Mouse (Mus musculus) Muller cell, postnatal 12 days (primary cell): ENCODE results near the gene Mpp5.

Experiments used
- DNase-seq: peaks from one replicate; pipeline ENCODE4 v3.0.0-alpha.2; 2015; ENCODE audit errors: inconsistent ontology term

Mpp5 gene

GRCm38 (mm10) chr12:78748557-78749377, at the start of gene Mpp5:
TSS of gene Mpp5 (plus strand) at chr12:78748907.
- DNase-seq, result peak; percentile 99

DNA sequence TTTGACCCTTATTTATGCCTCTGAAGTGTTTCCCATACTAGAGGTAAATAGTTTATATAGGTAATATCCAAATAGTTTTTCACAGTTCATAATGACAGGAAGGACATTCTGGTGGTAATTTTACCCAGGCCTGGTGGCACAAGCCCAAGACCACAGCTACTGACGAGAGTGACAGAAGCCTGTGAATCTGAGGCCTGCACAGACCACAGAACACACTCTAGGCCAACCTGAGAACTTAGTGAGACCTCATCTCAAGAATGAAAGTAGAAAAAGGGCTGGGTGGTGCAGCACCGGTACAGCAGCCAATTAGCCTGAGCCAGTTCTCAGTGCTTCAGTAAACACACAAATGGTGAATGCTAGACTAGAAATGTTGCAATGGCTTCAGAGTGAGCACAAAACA, 30.9 kb upstream of the Mpp5 start:
- DNase-seq, result no peak

GRCm38 (mm10) chr12:78727723-78728122, 21.0 kb upstream of the Mpp5 start:
- DNase-seq, result no peak

GRCm38 (mm10) chr12:78739633-78740032, 9.1 kb upstream of the Mpp5 start:
- no peak for DNase-seq

DNA sequence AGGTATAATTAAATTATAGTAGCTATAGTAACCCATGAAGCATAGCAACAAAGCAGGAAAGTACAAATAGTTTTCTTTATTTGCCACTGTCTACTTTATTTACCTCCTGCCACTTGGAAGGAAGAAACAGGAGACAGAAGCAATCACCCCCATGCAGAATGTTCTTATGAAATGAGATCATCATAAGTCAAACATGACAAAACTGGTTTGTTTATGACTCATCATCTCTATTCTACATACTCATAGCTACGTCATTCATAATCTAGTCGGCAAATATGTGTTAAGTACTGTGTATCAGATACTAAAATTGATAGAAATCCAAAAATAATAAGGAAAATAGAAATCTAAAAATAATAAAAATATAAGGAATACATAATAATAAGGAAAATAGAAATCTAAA, 8.4 kb upstream of the Mpp5 start:
- DNase-seq, result no peak

DNA sequence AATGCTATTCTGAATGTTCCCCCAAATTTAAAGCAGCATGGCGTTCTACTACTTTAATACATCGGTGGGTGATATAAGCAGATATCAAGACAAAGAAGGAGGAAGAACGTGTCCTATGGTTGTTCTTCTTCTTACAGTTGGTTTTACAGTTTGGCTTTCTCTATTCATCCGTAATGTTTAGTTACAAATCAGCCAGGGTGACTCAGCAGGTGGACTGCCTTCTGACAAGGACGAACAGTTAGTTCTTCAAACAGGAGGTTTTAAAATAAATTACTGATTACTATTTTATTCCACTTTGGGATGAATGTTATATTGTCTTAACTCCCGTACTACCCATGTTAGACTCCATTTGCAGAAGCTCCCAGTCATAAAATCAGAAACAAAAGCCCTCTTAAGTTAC, 2.5 kb upstream of the Mpp5 start:
- no peak for DNase-seq

- no peak for DNase-seq
Observed at GRCm38 (mm10) chr12:78747406-78747805, 1.3 kb upstream of the Mpp5 start.

- no peak for DNase-seq
Observed at GRCm38 (mm10) chr12:78748113-78748512, 594 bp upstream of the Mpp5 start.

- DNase-seq, result peak; percentile 83
Observed at GRCm38 (mm10) chr12:78749378-78749801, 683 bp downstream of the Mpp5 start.

DNA sequence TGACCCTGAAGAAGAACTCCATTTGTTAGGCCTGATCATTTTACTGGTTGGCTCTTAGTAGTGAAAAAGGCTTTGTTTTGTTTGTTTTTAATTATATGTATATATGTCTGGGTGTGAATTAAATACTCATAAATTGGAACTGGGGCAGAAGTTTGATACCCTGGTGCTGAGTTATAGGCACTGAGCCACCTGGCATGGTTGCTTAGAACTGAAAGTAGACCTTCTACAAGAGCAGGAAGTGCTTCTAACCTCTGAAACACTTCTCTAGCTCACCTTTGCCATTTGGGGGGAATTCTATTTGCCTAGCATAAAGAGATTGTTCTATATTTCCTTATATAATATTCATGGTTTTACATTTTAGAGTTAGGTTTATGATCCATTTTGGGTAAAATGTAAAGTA, 13.3 kb downstream of the Mpp5 start:
- DNase-seq, result no peak

GRCm38 (mm10) chr12:78769031-78769713, 20.5 kb downstream of the Mpp5 start:
- DNase-seq, result peak; percentile 42

- DNase-seq, result no peak
Observed at GRCm38 (mm10) chr12:78773211-78773610, 24.5 kb downstream of the Mpp5 start.

- peak; percentile 23 for DNase-seq
Observed at GRCm38 (mm10) chr12:78777916-78778315, 29.2 kb downstream of the Mpp5 start.

DNA sequence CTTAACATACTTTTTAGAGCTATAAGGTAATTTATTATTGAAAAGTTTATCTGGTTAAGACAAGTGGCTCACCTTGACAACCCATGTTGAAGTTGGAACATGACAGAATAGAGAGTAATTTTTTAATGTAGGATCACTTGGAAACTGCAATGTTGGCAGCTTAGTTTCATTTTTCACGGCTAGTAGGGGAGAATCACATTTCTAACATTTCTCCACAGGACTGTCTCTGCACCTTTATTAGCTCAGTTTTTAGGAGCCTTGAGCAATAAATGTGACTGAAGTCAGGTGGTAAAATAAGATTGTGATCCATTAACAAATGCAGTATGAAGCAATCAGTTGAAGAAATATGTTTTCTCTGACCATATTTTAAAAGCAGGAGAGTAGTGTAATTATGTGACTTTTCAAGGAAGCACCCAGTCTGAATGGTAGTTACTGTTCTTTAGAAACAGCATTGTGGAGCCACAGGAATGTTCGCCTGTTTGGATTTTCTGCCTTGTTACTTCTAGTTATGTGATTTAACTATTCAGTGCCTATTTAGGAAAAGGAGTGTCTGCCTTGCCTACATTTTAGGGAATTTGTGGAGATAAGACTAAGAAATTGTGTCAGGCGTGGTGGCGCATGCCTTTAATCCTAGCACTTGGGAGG, 29.8 kb downstream of the Mpp5 start:
- peak; percentile 74 for DNase-seq

DNA sequence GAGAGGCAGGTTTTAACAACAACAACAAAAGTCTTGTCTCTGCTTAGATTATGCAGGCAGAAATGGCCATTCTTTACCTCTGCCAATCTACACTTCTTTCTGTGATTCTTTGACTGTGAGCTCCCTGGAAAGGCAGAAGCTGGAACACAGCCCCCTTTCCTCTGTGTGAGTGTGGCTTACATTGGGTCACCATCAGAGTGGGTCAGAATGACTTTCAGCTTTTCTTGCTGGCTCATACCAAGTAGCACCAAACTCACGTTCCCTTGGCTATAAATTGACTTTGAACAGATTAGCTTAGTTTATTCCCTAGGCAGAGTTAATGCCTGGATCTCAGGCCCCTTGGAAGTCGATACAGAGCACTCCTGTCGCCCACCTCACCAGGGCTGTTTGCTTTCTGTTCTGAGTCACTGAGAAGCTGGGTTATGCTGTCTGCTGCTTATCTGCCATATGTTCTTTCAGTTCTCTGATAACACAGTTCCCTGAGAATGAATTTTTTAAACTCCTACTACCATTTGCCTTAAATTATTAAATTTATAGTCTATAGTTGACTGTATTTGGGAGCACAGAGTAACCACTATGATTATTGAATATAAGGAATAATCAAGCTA, 39.7 kb downstream of the Mpp5 start:
- no peak for DNase-seq

DNA sequence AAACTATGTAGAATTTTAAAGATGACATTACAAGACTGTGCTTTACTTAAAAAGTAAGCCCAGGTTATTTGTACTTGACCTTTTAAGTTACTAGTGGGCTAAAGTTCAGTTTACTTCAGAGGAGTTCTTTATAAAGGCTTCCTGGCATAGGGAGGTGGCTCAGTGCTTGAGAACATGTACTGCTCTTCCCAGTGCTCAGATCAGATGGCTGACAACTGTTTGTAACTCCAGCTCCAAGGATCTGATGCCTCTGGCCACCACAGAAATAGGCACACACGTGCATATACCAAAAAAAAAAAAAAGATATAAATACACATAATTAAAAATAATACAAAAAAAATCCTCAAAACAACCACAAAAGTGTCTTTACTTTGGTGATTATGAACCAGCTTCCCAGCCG, 42.1 kb downstream of the Mpp5 start:
- no peak for DNase-seq

DNA sequence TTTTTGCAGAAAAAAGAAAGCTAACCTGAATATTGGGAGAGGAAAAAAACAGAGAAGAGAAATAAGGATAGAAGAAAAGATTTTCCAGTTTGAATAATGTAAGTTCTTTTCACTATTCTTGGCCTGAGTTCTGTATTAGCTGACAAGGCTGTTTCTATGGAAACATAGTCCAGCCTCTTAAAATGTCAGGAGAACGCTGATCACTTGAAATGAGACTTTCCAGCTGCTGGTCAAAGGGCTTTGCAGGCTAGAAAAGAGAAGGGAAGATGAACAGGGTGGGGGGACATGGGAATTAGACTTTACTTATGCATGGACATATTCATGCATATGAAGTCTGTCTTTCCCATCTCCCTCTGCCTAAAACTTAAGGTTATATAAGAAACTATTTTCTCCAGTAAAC, 45.5 kb downstream of the Mpp5 start:
- no peak for DNase-seq

- no peak for DNase-seq
Observed at GRCm38 (mm10) chr12:78800036-78800435, 51.3 kb downstream of the Mpp5 start.

DNA sequence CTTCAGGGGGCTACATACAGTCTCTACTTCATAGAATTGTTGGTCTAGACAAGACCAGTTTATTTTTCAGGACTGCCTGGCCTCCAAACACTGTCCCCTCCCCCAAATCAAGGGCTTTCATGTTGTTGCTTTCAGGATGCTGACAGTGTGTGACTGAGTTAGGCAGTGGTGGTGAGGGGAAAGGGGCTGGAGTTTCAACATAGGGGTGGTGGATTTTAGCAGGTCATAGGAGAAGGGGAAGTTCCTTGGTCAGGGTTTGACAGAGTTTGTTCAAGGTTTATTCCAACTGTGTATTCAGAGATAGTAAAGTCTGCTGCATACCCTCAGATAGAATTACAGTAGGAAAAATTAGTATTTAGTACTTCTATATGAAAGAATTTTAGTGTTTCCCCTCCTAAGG, 53.1 kb downstream of the Mpp5 start:
- DNase-seq, result no peak

DNA sequence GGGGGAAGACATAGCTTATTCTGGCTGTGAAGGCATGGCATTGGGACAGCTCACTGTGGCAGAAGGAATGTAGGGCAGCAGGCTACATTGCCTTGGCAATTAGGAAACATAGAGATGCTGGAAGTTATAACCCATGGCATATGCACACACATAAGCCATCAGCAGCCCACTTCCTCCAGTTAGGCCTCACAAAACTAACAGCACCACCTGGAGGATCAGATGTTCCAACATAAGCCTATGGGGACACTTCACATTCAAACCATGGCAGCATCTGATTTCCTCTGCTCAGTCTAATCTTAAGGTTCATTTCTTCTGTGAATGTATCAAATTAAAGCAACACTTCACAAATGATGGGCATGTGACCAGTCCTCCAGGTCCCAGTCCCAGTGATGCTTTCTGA, 65.7 kb downstream of the Mpp5 start:
- DNase-seq, result peak; percentile 13

DNA sequence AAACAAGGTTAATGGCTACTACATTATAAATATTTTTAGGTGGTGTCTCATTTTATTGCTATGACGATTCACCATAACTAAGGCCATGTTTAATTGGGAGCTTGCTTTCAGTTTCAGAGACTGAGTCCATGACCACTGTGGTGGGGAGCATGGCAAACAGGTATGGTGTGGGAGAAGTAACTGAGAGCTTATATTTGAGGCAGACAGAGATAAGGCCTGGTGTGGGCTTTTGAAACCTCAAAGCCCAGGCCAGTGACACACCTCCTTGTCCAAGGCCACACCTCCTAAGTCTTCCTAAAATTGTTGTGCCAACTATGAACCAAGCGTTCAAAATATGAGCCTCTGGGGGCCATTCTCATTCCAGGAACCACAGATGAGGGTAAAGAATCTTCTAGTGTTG, 85.8 kb downstream of the Mpp5 start:
- DNase-seq, result no peak

GRCm38 (mm10) chr12:78839906-78840305, 91.2 kb downstream of the Mpp5 start:
- no peak for DNase-seq
